Mouse (Mus musculus): ENCODE results near the gene Ror2. TPM values are rescaled to one million over a fixed set of nuclear protein-coding genes. Genes with fewer than 3 reads are reported as not detected.

Ror2 gene
- polyA plus RNA-seq, 1 experiment from 2014 or later: 10.2 TPM

DNA sequence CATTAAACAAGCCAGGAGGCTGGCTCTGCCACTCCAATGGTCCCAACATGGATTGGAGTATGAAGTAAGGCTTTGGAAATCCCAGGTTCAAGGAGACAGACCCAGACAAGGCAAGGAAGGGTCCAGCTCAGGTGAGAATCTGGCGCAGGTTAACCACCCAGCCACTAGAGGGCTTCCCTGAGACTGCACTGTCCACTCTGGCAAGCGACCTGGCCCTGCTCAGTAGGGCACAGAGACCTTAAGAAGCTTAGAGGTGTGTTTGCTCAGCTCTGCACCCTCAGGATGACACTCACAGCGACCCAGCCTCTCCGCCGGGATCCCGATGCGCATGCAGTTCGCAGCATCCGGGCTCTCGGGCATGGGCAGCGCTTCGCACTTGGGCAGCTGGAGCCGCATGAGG lies 167.5 kb downstream of the Ror2 start:
- Histone ChIP-seq H3K9ac (ENCODE audit: low read depth, low read length) (no peak overlapping the region), H3K27me3 (ENCODE audit: control insufficient read depth, insufficient read depth, low read length) (no peaks in the 10 kb centered on the region), H3K9me3 (replicated peaks; ENCODE audit: control insufficient read depth, low read length) (no peaks in the 10 kb centered on the region), H3K4me1 (ENCODE audit: control insufficient read depth, insufficient read depth, low read length) (0 out of 2 replicates have a peak, but pooled peaks cover 5% of the 10 kb centered on the region), H3K4me3 (ENCODE audit: low read depth, low read length) (no peak overlapping the region), H3K27ac (ENCODE audit: low read depth, low read length) (no peak overlapping the region), H3K4me2 (no peak overlapping the region), H3K36me3 (ENCODE audit: control insufficient read depth, insufficient read depth, low read length) (peaks cover 5% of the 10 kb centered on the region)
- 70% methylated on average over 13 of the region's 13 CpGs for WGBS (ENCODE audit: insufficient replicate concordance)
- ATAC-seq (replicated peaks; ENCODE audit: insufficient number of reproducible peaks, low FRiP score, low TSS enrichment): no peak

DNA sequence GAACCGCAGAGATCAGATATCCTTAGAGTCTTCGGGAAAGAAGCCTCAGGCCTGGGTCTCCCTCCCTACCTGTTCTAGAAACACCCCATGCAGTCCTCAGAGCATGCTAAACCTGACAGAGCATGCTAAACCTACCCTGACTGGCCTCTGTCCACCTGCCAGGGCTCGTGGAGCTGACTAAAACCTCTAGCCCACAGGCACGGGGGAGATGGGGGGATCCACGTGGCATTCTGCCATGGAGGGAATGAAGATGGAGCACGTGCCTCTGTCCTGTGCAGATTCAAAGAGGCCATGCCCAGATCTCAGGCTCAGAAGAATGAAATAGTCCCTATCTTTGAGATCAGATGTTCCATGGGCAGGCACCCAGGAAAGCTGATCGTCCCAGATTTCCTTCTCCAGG lies 168.0 kb downstream of the Ror2 start:
- H3K9ac ChIP-seq (ENCODE audit: low read depth, low read length): no peak overlapping the region
- no peak overlapping the region for H3K27ac ChIP-seq (ENCODE audit: low read depth, low read length)
- no peaks in the 10 kb centered on the region for H3K9me3 ChIP-seq (replicated peaks; ENCODE audit: control insufficient read depth, low read length)
- 85% methylated on average over 7 of the region's 7 CpGs for WGBS (ENCODE audit: insufficient replicate concordance)
- ATAC-seq (replicated peaks; ENCODE audit: insufficient number of reproducible peaks, low FRiP score, low TSS enrichment): no peak
- H3K36me3 ChIP-seq (ENCODE audit: control insufficient read depth, insufficient read depth, low read length): peaks cover 5% of the 10 kb centered on the region
- no peak overlapping the region for H3K4me2 ChIP-seq
- no peak overlapping the region for H3K4me3 ChIP-seq (ENCODE audit: low read depth, low read length)
- H3K4me1 ChIP-seq (ENCODE audit: control insufficient read depth, insufficient read depth, low read length): 0 out of 2 replicates have a peak, but pooled peaks cover 5% of the 10 kb centered on the region
- H3K27me3 ChIP-seq (ENCODE audit: control insufficient read depth, insufficient read depth, low read length): no peaks in the 10 kb centered on the region

DNA sequence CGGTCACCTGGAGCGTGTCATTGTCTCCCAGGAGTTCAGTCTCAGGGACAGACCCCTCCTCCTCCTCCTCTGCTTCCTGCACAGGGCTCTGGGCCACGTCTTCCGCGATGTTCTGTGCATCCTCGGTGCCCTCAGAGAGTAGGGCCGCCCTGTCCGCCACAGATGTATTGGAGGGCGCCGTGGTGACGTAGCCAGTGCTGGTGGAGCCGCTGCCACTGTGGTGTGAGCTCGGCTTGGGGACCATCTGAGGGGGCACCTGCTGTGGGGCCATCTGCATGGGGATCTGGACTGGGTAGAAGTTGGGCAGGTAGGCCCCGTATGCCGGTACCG lies 175.7 kb downstream of the Ror2 start:
- Histone ChIP-seq H3K4me1 (ENCODE audit: control insufficient read depth, insufficient read depth, low read length) (no peaks in the 10 kb centered on the region), H3K4me3 (ENCODE audit: low read depth, low read length) (no peak overlapping the region), H3K4me2 (no peak overlapping the region), H3K9me3 (replicated peaks; ENCODE audit: control insufficient read depth, low read length) (no peaks in the 10 kb centered on the region), H3K27me3 (ENCODE audit: control insufficient read depth, insufficient read depth, low read length) (no peaks in the 10 kb centered on the region), H3K27ac (ENCODE audit: low read depth, low read length) (no peak overlapping the region), H3K36me3 (ENCODE audit: control insufficient read depth, insufficient read depth, low read length) (peaks cover 15% of the 10 kb centered on the region), H3K9ac (ENCODE audit: low read depth, low read length) (no peak overlapping the region)
- 85% methylated on average over 16 of the region's 16 CpGs for WGBS (ENCODE audit: insufficient replicate concordance)
- no peak for ATAC-seq (replicated peaks; ENCODE audit: insufficient number of reproducible peaks, low FRiP score, low TSS enrichment)

DNA sequence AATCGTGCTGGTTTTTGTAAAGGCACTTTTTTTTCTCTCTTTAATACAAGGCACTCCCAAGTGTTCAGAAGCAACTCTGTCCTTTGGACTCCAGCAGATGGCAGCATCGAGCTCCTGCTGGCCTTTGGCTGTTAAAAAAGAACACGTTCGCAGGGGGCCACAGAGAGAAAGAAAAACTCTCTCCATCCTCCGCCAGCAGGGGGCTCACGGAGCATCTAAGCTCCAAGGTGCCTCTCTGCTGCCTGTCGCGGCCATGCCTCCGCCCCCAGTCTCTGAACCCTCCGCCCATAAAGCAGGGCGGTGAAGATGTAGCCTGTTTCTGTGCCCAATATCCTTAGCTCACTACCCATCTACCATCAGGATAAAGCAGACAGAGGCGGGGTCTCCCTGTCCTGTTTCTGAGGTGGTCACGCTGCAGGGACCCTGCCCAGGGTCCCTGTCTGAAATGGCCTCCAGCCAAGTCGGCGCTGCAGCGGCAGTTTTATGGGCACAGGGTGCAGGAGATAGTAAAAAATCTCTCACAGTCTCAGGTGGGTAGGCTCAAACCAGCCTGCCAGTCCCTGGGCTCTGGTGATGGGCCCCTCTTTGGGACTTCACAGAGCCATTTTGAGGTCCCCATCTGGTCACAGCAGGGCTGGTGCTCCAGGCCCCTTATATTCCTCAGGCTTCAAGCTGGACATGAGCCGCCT lies 176.2 kb downstream of the Ror2 start:
- H3K9me3 ChIP-seq (replicated peaks; ENCODE audit: control insufficient read depth, low read length): no peaks in the 10 kb centered on the region
- no peak overlapping the region for H3K27ac ChIP-seq (ENCODE audit: low read depth, low read length)
- H3K4me2 ChIP-seq: peak overlapping the region; percentile 9; the same call in 1 of the 2 replicates
- H3K4me1 ChIP-seq (ENCODE audit: control insufficient read depth, insufficient read depth, low read length): no peaks in the 10 kb centered on the region
- WGBS (ENCODE audit: insufficient replicate concordance): 24% methylated on average over 17 of the region's 17 CpGs
- peak; percentile 47; the same call in 1 of the 2 replicates for ATAC-seq (replicated peaks; ENCODE audit: insufficient number of reproducible peaks, low FRiP score, low TSS enrichment)
- H3K27me3 ChIP-seq (ENCODE audit: control insufficient read depth, insufficient read depth, low read length): no peaks in the 10 kb centered on the region
- H3K36me3 ChIP-seq (ENCODE audit: control insufficient read depth, insufficient read depth, low read length): peaks cover 15% of the 10 kb centered on the region
- H3K9ac ChIP-seq (ENCODE audit: low read depth, low read length): no peak overlapping the region
- H3K4me3 ChIP-seq (ENCODE audit: low read depth, low read length): no peak overlapping the region

DNA sequence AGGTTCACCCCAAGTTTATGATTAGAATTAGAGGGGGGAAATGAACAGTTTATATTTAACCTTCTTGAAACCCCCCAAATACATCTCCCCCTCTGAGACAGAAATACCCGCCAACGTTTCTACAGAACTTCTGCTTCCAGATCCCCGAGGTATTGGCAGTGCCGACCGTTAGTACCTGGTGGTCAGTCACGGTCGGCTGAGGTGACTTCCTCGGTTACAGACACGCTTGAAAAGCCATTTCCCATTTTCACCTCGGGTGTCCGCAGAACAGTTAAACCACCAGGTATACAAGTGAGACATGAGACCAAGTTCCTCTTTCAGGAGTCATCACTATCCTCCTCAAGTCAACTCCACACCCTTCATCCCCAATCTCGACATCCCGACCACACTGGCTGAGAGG lies 179.2 kb downstream of the Ror2 start:
- Histone ChIP-seq H3K4me1 (ENCODE audit: control insufficient read depth, insufficient read depth, low read length) (no peaks in the 10 kb centered on the region), H3K4me3 (ENCODE audit: low read depth, low read length) (no peak overlapping the region), H3K27ac (ENCODE audit: low read depth, low read length) (no peak overlapping the region), H3K4me2 (no peak overlapping the region), H3K9me3 (replicated peaks; ENCODE audit: control insufficient read depth, low read length) (no peaks in the 10 kb centered on the region), H3K27me3 (ENCODE audit: control insufficient read depth, insufficient read depth, low read length) (no peaks in the 10 kb centered on the region), H3K9ac (ENCODE audit: low read depth, low read length) (no peak overlapping the region), H3K36me3 (ENCODE audit: control insufficient read depth, insufficient read depth, low read length) (peaks cover 15% of the 10 kb centered on the region)
- 80% methylated on average over 13 of the region's 13 CpGs for WGBS (ENCODE audit: insufficient replicate concordance)
- ATAC-seq (replicated peaks; ENCODE audit: insufficient number of reproducible peaks, low FRiP score, low TSS enrichment): no peak

DNA sequence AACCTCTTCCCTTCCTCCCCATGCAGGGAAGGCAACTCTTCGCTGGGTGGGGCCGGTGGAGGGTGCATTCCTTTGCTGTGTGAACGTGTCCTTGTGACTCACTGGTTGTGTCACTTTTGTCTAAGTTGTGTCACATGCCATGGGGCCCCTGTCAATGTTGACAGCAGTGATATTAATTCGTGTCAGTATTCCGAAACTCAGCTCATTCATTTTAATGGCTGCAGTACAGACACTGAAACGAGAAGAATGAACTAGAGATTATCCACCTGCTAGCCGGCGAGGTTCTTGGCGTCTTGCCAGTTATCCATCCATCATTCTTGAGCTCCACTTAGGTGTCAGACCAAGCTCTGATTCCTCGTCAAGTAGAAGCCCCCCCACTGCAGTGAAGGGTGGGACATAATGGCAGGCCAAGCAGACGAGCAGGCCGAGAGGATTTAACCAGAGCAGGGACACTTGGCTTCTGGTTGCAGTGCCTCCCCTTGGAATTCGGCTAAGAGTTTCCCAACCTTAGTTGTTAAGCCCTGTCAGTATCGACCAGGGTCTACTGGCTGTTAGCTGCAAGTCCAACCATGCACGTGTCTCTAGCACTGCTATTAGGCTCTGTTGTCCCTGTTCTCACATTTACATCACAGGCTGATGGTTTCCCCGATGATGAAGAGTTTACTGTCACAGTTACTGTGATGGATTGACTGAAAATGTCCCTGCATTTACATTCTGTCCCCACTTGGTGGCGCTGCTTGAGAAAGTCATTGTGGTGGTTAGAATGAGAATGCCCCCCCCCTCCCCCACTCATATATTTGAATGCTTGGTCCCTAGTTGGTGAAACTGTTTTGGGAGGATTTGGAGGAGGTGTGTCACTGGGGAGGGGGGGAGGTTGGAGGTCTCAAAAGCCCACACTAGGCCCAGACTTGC lies 185.9 kb downstream of the Ror2 start:
- ATAC-seq (replicated peaks; ENCODE audit: insufficient number of reproducible peaks, low FRiP score, low TSS enrichment): no peak

DNA sequence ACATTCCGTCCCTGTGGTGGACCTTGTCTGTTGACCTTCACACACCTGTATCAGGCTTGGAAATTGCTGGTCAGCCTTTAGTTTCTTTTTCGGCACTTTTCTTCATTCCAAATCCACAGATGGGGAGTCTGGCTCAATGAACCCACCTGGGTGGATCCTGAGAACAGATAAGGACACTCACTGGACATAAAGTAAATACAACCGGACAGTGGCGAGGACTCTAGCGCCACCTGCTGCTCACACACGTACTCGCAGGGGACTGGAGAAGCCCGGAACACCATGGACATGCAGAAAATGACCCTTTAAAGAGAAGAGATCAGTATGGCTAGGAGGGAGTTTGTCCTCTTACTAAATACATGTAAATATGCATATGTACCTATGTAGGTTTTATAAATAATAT lies 189.3 kb downstream of the Ror2 start:
- WGBS (ENCODE audit: insufficient replicate concordance): 21% methylated on average over 8 of the region's 8 CpGs
- Histone ChIP-seq H3K27ac (ENCODE audit: low read depth, low read length) (no peak overlapping the region), H3K9ac (ENCODE audit: low read depth, low read length) (no peak overlapping the region), H3K36me3 (ENCODE audit: control insufficient read depth, insufficient read depth, low read length) (no peaks in the 10 kb centered on the region), H3K4me2 (no peak overlapping the region), H3K27me3 (ENCODE audit: control insufficient read depth, insufficient read depth, low read length) (no peaks in the 10 kb centered on the region), H3K4me1 (ENCODE audit: control insufficient read depth, insufficient read depth, low read length) (0 out of 2 replicates have a peak, but pooled peaks cover 5% of the 10 kb centered on the region), H3K9me3 (replicated peaks; ENCODE audit: control insufficient read depth, low read length) (no peaks in the 10 kb centered on the region), H3K4me3 (ENCODE audit: low read depth, low read length) (no peak overlapping the region)
- no peak for ATAC-seq (replicated peaks; ENCODE audit: insufficient number of reproducible peaks, low FRiP score, low TSS enrichment)

More for the DNA sequence above, 185.9 kb downstream of the Ror2 start:
- peak overlapping the region; percentile 23 for H3K4me2 ChIP-seq
- H3K27me3 ChIP-seq (ENCODE audit: control insufficient read depth, insufficient read depth, low read length): no peaks in the 10 kb centered on the region
- no peak overlapping the region for H3K4me3 ChIP-seq (ENCODE audit: low read depth, low read length)
- H3K36me3 ChIP-seq (ENCODE audit: control insufficient read depth, insufficient read depth, low read length): no peaks in the 10 kb centered on the region
- 35% methylated on average over 17 of the region's 17 CpGs for WGBS (ENCODE audit: insufficient replicate concordance)
- 0 out of 2 replicates have a peak, but pooled peaks cover 5% of the 10 kb centered on the region for H3K4me1 ChIP-seq (ENCODE audit: control insufficient read depth, insufficient read depth, low read length)
- peak overlapping the region; percentile 16; the same call in 1 of the 2 replicates for H3K27ac ChIP-seq (ENCODE audit: low read depth, low read length)
- H3K9me3 ChIP-seq (replicated peaks; ENCODE audit: control insufficient read depth, low read length): no peaks in the 10 kb centered on the region
- H3K9ac ChIP-seq (ENCODE audit: low read depth, low read length): no peak overlapping the region

DNA sequence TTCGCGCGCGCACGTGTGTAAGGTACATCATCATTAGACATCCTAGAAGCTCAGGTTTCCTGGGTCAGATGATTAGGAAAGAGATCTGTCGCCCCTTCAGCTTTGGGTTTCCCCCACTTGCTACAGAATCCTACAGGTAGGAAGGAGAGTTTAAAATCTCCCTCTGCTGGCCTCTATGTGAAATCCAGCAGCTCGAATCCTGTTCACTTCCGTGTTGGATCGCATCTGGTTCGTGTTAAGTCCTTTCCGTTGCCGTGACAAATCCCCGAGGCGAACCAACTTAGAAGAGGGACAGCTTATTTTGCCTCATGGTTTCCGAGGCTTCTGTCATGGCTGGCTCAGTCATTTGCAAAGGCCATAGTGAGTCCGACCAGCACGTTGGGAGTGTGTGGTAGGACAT lies 190.7 kb downstream of the Ror2 start:
- no peak overlapping the region for H3K9ac ChIP-seq (ENCODE audit: low read depth, low read length)
- H3K4me3 ChIP-seq (ENCODE audit: low read depth, low read length): no peak overlapping the region
- H3K27me3 ChIP-seq (ENCODE audit: control insufficient read depth, insufficient read depth, low read length): no peaks in the 10 kb centered on the region
- H3K27ac ChIP-seq (ENCODE audit: low read depth, low read length): 0 out of 2 replicates have a peak overlapping the region, but pooled peaks have one; percentile 19
- WGBS (ENCODE audit: insufficient replicate concordance): 69% methylated on average over 17 of the region's 17 CpGs
- H3K9me3 ChIP-seq (replicated peaks; ENCODE audit: control insufficient read depth, low read length): no peaks in the 10 kb centered on the region
- H3K4me2 ChIP-seq: no peak overlapping the region
- H3K36me3 ChIP-seq (ENCODE audit: control insufficient read depth, insufficient read depth, low read length): no peaks in the 10 kb centered on the region
- no peak for ATAC-seq (replicated peaks; ENCODE audit: insufficient number of reproducible peaks, low FRiP score, low TSS enrichment)
- H3K4me1 ChIP-seq (ENCODE audit: control insufficient read depth, insufficient read depth, low read length): 0 out of 2 replicates have a peak, but pooled peaks cover 5% of the 10 kb centered on the region

Data from heart, embryonic 11.5 days (tissue).